Mouse (Mus musculus) cerebellum, adult 2 months (tissue): Measurements from ENCODE around the gene Limk1. TPM values are rescaled to one million over a fixed set of nuclear protein-coding genes. Genes with fewer than 3 reads are reported as not detected.
A peak's percentile ranks its signal among the peaks of the same experiment; 100 is the strongest.

ENCODE experiments used
- DNase-seq, 2 experiments: peaks; one replicate each; pipeline ENCODE4 v3.0.0; 2021
- H3K27ac ChIP-seq: fragments of 200-500 bp; 2 replicates; pipeline ENCODE4 v1.5.1; 2012; ENCODE audit warnings: low read length, control low read depth, inconsistent platforms; ENCODE audit not compliant: insufficient read depth
- H3K27me3 ChIP-seq: fragments of 200-500 bp; 2 replicates; pipeline ENCODE4 v1.6.1; 2012; ENCODE audit warnings: inconsistent platforms, mild to moderate bottlenecking, low read length, moderate library complexity; ENCODE audit not compliant: control insufficient read depth, insufficient read depth
- H3K4me1 ChIP-seq: fragments of 200-500 bp; 2 replicates; pipeline ENCODE4 v1.6.1; 2011; ENCODE audit warnings: low read length; ENCODE audit not compliant: control insufficient read depth, insufficient read depth
- H3K4me3 ChIP-seq: fragments of 200-500 bp; replicated peaks from 2 replicates; pipeline ENCODE3; 2011; ENCODE audit warnings: mild to moderate bottlenecking, low read depth, low read length, control low read depth; ENCODE audit not compliant: insufficient read depth
- CTCF ChIP-seq: fragments of 200-500 bp; IDR thresholded peaks from 2 replicates; pipeline ENCODE4 v1.5.1; 2011; ENCODE audit warnings: low read depth, mild to moderate bottlenecking, control low read depth, low read length, moderate library complexity, borderline replicate concordance; ENCODE audit not compliant: insufficient read depth
- POLR2A ChIP-seq: fragments of 200-500 bp; IDR thresholded peaks from 2 replicates; pipeline ENCODE4 v1.6.1; 2011; ENCODE audit warnings: low read length, control low read depth, borderline replicate concordance; ENCODE audit not compliant: insufficient read depth
- WGBS: fragments of 180-500 bp; shearing (Covaris S2); methylation state at CpG from one replicate; pipeline ENCODE4 v1.1.7; 2018; 5-methylcytosine and 5-hydroxymethylcytosine counted together
- polyA plus RNA-seq: library from polyadenylated mRNA; depleted of rRNA; stranded (reverse); fragments of >200 nt; gene quantifications from 2 replicates; pipeline ENCODE4 v1.2.3, GENCODE M21; 2012; rRNA removed

Limk1 gene
- polyA plus RNA-seq, result 78.7 and 99.2 TPM in 2 replicates

- TF ChIP-seq CTCF (no peak), POLR2A (0 out of 2 replicates have a peak, but pooled peaks have one; percentile 31)
- WGBS, result under 1% methylated on average over 67 of the region's 69 CpGs
- peak within 1 kb of the TSS; percentile 89 for H3K4me3 ChIP-seq
- no peak within 1 kb of the TSS for H3K27ac ChIP-seq
- H3K27me3 ChIP-seq, result no peaks in the 10 kb centered on the region
- DNase-seq, result no peak
- no peaks in the 10 kb centered on the region; the same call in 1 of the 2 replicates for H3K4me1 ChIP-seq
These were observed at the start of gene Limk1 for GRCm38 (mm10) chr5:134688086-134688717. TSS of gene Limk1 (minus strand) at chr5:134688598.

GRCm38 (mm10) chr5:134734920-134735319 lies 46.5 kb upstream of the Limk1 start:
- Histone ChIP-seq H3K27me3 (no peaks in the 10 kb centered on the region), H3K4me3 (no peak overlapping the region), H3K4me1 (no peaks in the 10 kb centered on the region), H3K27ac (no peak overlapping the region)
- DNase-seq, result no peak
- TF ChIP-seq CTCF (no peak), POLR2A (no peak)
- 68% methylated on average over 2 of the region's 2 CpGs for WGBS

GRCm38 (mm10) chr5:134734072-134734471 lies 45.7 kb upstream of the Limk1 start:
- no peak for DNase-seq
- WGBS, result 32% methylated on average over 5 of the region's 5 CpGs
- no peaks in the 10 kb centered on the region for H3K27me3 ChIP-seq
- H3K27ac ChIP-seq, result no peak overlapping the region
- no peak for TF ChIP-seq POLR2A
- TF ChIP-seq CTCF, result no peak
- no peaks in the 10 kb centered on the region for H3K4me1 ChIP-seq
- no peak overlapping the region for H3K4me3 ChIP-seq

- DNase-seq, result no peak
- Histone ChIP-seq H3K27ac (no peak overlapping the region), H3K27me3 (no peaks in the 10 kb centered on the region), H3K4me1 (no peaks in the 10 kb centered on the region), H3K4me3 (no peak overlapping the region)
- 67% methylated on average over 4 of the region's 4 CpGs for WGBS
- TF ChIP-seq POLR2A (no peak), CTCF (no peak)
These were observed 44.8 kb upstream of the Limk1 start for GRCm38 (mm10) chr5:134733241-134733640.

- Histone ChIP-seq H3K4me3 (no peak overlapping the region), H3K27ac (no peak overlapping the region), H3K27me3 (no peaks in the 10 kb centered on the region), H3K4me1 (no peaks in the 10 kb centered on the region)
- DNase-seq, result no peak
- 81% methylated on average over 12 of the region's 12 CpGs for WGBS
- no peak for TF ChIP-seq CTCF
- no peak for TF ChIP-seq POLR2A
These were observed 40.7 kb upstream of the Limk1 start for GRCm38 (mm10) chr5:134729124-134729523.

- TF ChIP-seq CTCF (no peak), POLR2A (no peak)
- no peak for DNase-seq
- Histone ChIP-seq H3K27ac (no peak overlapping the region), H3K27me3 (no peaks in the 10 kb centered on the region), H3K4me1 (no peaks in the 10 kb centered on the region), H3K4me3 (no peak overlapping the region)
- WGBS, result 72% methylated on average over 3 of the region's 3 CpGs
These were observed 40.1 kb upstream of the Limk1 start for GRCm38 (mm10) chr5:134728535-134728934.

- DNase-seq, result no peak
- H3K4me3 ChIP-seq, result no peak overlapping the region
- H3K4me1 ChIP-seq, result no peaks in the 10 kb centered on the region
- H3K27me3 ChIP-seq, result no peaks in the 10 kb centered on the region
- no peak overlapping the region for H3K27ac ChIP-seq
- TF ChIP-seq POLR2A, result no peak
- no peak for TF ChIP-seq CTCF
- 81% methylated on average over 8 of the region's 8 CpGs for WGBS
These were observed 38.7 kb upstream of the Limk1 start for GRCm38 (mm10) chr5:134727001-134727639.

GRCm38 (mm10) chr5:134725299-134725698 lies 36.9 kb upstream of the Limk1 start:
- Histone ChIP-seq H3K4me3 (no peak overlapping the region), H3K27ac (no peak overlapping the region), H3K4me1 (no peaks in the 10 kb centered on the region), H3K27me3 (no peaks in the 10 kb centered on the region)
- DNase-seq, result no peak
- TF ChIP-seq POLR2A, result no peak
- TF ChIP-seq CTCF, result no peak
- 68% methylated on average over 4 of the region's 4 CpGs for WGBS
